Mouse (Mus musculus) forebrain, embryonic 15.5 days (tissue): ENCODE measurements around the gene Card10. TPM values are rescaled to one million over a fixed set of nuclear protein-coding genes. Genes with fewer than 3 reads are reported as not detected.
A peak's percentile ranks its signal among the peaks of the same experiment; 100 is the strongest.

Experiments used
- ATAC-seq: fragments of 200-750 bp; cut with Nextera tagmentation; replicated peaks from 2 replicates; pipeline ENCODE4 v1.8.0; 2017; ENCODE audit warnings: mild to moderate bottlenecking, moderate TSS enrichment, moderate library complexity
- H3K27ac ChIP-seq: fragments of 300-500 bp; sonication (generic); replicated peaks from 2 replicates; pipeline ENCODE4 v1.5.1; 2015; ENCODE audit warnings: mild to moderate bottlenecking, inconsistent platforms
- H3K27me3 ChIP-seq: fragments of 300-500 bp; sonication (generic); 2 replicates; pipeline ENCODE4 v1.6.1; 2015; ENCODE audit warnings: inconsistent platforms
- H3K36me3 ChIP-seq: fragments of 300-500 bp; sonication (generic); 2 replicates; pipeline ENCODE4 v1.6.1; 2015; ENCODE audit warnings: mild to moderate bottlenecking, inconsistent platforms
- H3K4me1 ChIP-seq: fragments of 300-500 bp; sonication (generic); 2 replicates; pipeline ENCODE4 v1.6.1; 2015; ENCODE audit warnings: inconsistent platforms
- H3K4me2 ChIP-seq: fragments of 300-500 bp; sonication (generic); replicated peaks from 2 replicates; pipeline ENCODE4 v1.6.1; 2015; ENCODE audit warnings: mild to moderate bottlenecking, inconsistent platforms
- H3K4me3 ChIP-seq: fragments of 300-500 bp; sonication (generic); 2 replicates; pipeline ENCODE4 v1.5.1; 2015; ENCODE audit warnings: mild to moderate bottlenecking, inconsistent platforms
- H3K9ac ChIP-seq: fragments of 300-500 bp; sonication (generic); replicated peaks from 2 replicates; pipeline ENCODE4 v1.6.1; 2015; ENCODE audit warnings: mild to moderate bottlenecking, inconsistent platforms
- H3K9me3 ChIP-seq: fragments of 300-500 bp; sonication (generic); 2 replicates; pipeline ENCODE4 v1.6.1; 2016; ENCODE audit warnings: inconsistent platforms
- WGBS: fragments of 180-500 bp; shearing (Covaris S2); methylation state at CpG from one replicate; pipeline ENCODE4 v1.1.7; 2015; ENCODE audit warnings: mixed read lengths; 5-methylcytosine and 5-hydroxymethylcytosine counted together
- polyA plus RNA-seq: library from polyadenylated mRNA; unstranded; fragments of >200 nt; fragmentation: Nextera tagmentation; extraction: Ambion mirVana; gene quantifications from 2 replicates; pipeline ENCODE4 v1.2.1, GENCODE M21; 2015

The Card10 gene
- polyA plus RNA-seq, 1 experiment from 2014 or later, result 1.3 TPM

DNA sequence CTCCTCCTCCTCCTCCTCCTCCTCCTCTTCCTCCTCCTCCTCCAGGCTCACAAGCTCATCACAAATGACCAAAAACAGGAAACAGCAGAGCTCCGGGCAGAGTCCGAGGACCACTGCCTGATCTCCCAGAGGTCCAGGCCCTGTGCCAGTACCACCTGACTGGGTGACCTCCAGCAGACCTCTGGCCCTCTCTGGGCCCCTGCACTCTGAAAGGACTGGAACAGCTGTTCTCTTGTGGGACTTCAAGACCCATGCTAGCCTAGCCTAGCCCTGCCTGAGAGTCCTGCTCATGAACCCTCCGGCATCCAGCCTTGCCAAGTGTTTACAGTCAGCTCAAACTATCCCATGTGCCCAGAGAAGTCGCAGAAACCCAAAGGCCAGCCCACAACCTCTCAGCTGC is 12.4 kb downstream of the Card10 start:
- Histone ChIP-seq H3K27me3 (no peaks in the 10 kb centered on the region), H3K27ac (no peak overlapping the region), H3K9ac (no peak overlapping the region), H3K4me3 (no peak overlapping the region), H3K36me3 (no peaks in the 10 kb centered on the region), H3K4me1 (peaks cover 15% of the 10 kb centered on the region), H3K9me3 (no peaks in the 10 kb centered on the region), H3K4me2 (no peak overlapping the region)
- no peak for ATAC-seq
- WGBS, result 59% methylated on average over 4 of the region's 4 CpGs

DNA sequence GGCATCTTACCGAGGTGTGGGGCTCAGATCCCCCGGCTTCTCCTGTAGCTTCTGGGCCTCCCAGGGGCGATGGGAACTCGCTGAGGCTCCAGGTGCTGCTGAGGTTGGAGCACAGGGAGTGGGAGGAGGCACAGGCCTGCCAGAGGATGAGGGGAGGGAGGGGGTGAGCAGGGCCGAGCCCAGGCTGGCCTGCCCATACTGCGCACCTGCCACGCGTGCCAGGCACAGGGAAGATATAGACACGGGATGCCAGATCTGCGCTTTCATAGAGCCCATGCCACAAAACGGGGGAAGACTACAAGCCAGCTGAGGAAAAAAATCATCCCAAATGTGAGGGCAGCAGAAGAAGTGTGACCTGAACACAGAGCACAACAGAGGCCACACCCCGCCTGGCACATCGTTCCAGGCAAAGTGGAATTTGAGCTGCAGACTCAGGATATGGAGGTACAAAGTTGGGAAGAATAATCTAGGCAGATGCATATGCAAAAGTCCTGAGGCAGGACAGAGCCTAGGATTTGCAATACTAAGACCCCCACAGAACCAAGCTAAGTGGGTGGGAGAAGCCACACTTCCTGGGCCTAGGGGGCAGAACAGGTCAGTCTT is 13.0 kb downstream of the Card10 start:
- H3K27ac ChIP-seq, result no peak overlapping the region
- no peak overlapping the region for H3K9ac ChIP-seq
- H3K9me3 ChIP-seq, result no peaks in the 10 kb centered on the region
- H3K4me1 ChIP-seq, result peaks cover 15% of the 10 kb centered on the region
- no peak overlapping the region for H3K4me2 ChIP-seq
- WGBS, result 85% methylated on average over 13 of the region's 13 CpGs
- no peak overlapping the region for H3K4me3 ChIP-seq
- ATAC-seq, result no peak
- no peaks in the 10 kb centered on the region for H3K27me3 ChIP-seq
- no peaks in the 10 kb centered on the region for H3K36me3 ChIP-seq

DNA sequence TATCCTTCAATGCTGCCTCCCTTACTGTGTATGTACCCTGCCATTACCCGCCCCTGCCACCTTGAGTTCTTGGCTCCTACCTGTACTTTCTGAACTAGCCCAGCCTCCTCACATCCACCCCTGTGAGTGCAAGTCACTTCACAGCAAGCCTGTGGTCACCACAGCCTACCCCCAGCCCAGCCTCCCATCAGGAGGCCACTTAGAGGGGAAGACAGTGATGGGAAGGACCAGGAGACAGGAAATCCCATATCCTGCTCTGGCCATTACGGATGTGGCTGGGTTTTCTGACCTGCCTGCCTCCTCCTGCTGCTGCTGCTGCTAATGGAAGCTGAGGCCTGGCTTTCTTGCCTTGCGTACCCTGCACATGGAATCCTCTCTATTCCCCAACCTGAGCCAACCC is 14.8 kb downstream of the Card10 start:
- no peak for ATAC-seq
- H3K4me1 ChIP-seq, result peaks cover 15% of the 10 kb centered on the region
- H3K27me3 ChIP-seq, result no peaks in the 10 kb centered on the region
- no peak overlapping the region for H3K27ac ChIP-seq
- no peak overlapping the region for H3K9ac ChIP-seq
- H3K4me2 ChIP-seq, result no peak overlapping the region
- H3K36me3 ChIP-seq, result no peaks in the 10 kb centered on the region
- H3K9me3 ChIP-seq, result no peaks in the 10 kb centered on the region
- WGBS, result 89% methylated on average over 3 of the region's 3 CpGs
- H3K4me3 ChIP-seq, result no peak overlapping the region

DNA sequence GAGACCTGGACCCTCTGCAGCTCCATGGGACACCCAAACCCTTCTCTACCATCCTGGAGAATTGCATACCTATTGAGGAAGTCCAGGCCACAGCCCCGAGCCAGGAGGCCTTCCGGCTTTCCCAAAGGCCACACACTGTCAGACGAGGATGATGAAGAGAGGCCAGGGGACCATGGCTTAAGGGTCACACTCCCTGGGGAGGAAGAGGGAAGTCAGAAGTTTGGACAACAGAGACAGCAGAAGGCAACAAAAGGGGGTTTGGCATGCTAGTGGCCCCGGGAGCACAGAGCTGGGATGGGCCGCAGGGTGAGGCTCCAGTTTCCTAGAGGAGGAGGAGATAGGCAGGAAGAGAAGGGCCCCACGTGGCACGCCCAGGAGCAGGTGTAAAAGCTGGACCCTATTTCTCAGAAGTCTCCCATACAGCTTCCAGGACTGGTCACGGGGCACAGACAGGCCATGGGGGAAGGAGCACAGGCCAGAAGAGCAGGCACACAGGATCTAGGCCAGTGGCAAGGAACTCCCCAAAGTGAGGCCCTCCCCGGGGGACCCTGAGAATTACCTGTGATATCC is 15.5 kb downstream of the Card10 start:
- Histone ChIP-seq H3K4me2 (no peak overlapping the region), H3K27me3 (no peaks in the 10 kb centered on the region), H3K27ac (no peak overlapping the region; the same call in 1 of the 2 replicates), H3K4me3 (no peak overlapping the region), H3K9me3 (no peaks in the 10 kb centered on the region), H3K9ac (no peak overlapping the region), H3K36me3 (no peaks in the 10 kb centered on the region), H3K4me1 (peaks cover 15% of the 10 kb centered on the region)
- no peak for ATAC-seq
- 73% methylated on average over 9 of the region's 9 CpGs for WGBS

DNA sequence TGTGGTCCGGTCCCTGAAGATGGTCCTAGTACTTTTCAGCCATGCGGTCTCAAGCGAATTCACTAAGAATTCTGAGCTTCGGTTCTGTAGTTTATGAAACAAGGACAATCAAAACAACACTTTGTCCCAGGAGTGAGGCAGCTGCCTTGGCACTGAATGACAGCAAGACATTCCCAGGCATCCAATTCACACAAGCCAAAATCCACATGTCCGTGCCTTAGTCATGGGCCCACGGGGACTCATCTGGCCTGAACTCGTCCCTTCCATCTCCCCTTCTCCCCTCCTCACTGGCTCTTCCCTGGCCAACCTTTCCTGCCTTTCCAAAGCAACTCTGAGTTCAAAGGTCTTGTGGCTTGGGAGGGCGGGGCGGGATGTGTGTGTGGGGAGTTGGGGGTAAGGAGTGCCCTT is 16.4 kb downstream of the Card10 start:
- no peak for ATAC-seq
- Histone ChIP-seq H3K27me3 (no peaks in the 10 kb centered on the region), H3K4me2 (no peak overlapping the region), H3K27ac (peak overlapping the region; percentile 15; the same call in 1 of the 2 replicates), H3K9me3 (no peaks in the 10 kb centered on the region), H3K9ac (no peak overlapping the region), H3K36me3 (no peaks in the 10 kb centered on the region), H3K4me3 (no peak overlapping the region), H3K4me1 (peaks cover 15% of the 10 kb centered on the region)
- 75% methylated on average over 9 of the region's 9 CpGs for WGBS

DNA sequence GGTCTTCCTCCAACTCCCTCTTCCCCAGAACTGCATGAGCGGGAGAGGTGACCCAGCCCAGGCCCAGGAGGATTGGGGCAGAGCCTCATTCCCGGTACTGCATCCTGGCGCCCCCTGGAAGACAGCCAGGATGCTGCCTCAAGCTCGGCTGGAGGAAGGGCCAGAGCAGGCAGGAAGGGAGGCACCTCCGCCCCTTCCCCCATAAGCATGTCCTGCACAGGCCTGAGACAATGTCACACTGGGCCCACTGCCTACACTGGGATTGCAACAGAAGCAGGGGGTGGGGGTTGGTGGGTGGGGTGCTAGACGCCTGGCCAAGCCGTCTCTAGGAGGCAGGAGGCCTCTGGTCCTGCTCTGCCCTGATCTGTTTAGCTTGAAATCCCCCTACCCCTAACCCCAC is 16.9 kb downstream of the Card10 start:
- WGBS, result 11% methylated on average over 7 of the region's 7 CpGs
- Histone ChIP-seq H3K4me1 (peaks cover 15% of the 10 kb centered on the region), H3K27me3 (no peaks in the 10 kb centered on the region), H3K9me3 (no peaks in the 10 kb centered on the region), H3K27ac (peak overlapping the region; percentile 15; the same call in 1 of the 2 replicates), H3K4me2 (no peak overlapping the region), H3K9ac (no peak overlapping the region), H3K36me3 (no peaks in the 10 kb centered on the region), H3K4me3 (no peak overlapping the region)
- ATAC-seq, result 0 out of 2 replicates have a peak, but pooled peaks have one; percentile 23

DNA sequence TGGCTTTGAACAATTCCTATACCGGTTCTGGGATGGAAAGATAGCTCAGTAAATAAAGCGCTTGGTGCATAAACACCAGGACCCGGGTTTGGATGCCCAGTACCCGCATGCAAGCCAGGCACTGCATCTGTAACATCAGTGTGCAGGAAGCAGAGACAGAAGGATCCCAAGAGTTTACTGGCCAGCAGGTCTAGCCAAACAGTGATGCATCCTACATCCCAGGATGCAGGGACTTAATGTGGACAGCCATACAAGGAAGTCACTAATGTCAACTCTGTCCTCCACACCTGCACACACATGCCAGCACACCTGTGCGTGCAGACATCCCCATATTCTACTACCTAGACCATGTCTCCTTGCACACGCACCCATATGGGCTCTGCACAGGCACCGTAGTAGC is 17.6 kb downstream of the Card10 start:
- Histone ChIP-seq H3K9me3 (no peaks in the 10 kb centered on the region), H3K9ac (no peak overlapping the region), H3K36me3 (no peaks in the 10 kb centered on the region), H3K4me1 (peaks cover 15% of the 10 kb centered on the region), H3K4me2 (no peak overlapping the region), H3K27me3 (no peaks in the 10 kb centered on the region), H3K4me3 (no peak overlapping the region), H3K27ac (no peak overlapping the region)
- WGBS, result 95% methylated on average over 7 of the region's 7 CpGs
- no peak for ATAC-seq

DNA sequence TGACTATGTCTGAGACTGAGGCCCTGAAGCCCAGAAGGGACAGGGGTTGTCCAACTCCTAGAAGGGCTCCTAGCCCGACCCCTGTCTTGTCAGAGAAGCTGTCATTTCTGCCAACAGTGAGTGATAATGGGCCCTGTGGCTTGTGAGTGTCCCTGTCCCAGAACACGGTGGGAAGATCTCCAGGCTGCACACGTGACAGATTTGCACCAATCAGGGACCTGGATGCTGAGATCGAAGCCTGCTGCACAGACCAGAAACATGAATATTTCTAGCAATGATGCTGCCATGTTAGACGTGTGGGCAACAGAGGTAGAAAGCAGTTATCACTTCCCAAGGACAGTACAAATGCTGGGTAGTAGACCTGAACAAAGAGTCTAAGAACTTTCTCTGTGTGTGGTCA is 18.3 kb downstream of the Card10 start:
- no peak overlapping the region for H3K27ac ChIP-seq
- H3K4me3 ChIP-seq, result no peak overlapping the region
- no peaks in the 10 kb centered on the region for H3K27me3 ChIP-seq
- 65% methylated on average over 5 of the region's 5 CpGs for WGBS
- H3K9me3 ChIP-seq, result no peaks in the 10 kb centered on the region
- H3K9ac ChIP-seq, result no peak overlapping the region
- ATAC-seq, result no peak
- H3K4me1 ChIP-seq, result peaks cover 15% of the 10 kb centered on the region
- H3K36me3 ChIP-seq, result no peaks in the 10 kb centered on the region
- H3K4me2 ChIP-seq, result no peak overlapping the region

DNA sequence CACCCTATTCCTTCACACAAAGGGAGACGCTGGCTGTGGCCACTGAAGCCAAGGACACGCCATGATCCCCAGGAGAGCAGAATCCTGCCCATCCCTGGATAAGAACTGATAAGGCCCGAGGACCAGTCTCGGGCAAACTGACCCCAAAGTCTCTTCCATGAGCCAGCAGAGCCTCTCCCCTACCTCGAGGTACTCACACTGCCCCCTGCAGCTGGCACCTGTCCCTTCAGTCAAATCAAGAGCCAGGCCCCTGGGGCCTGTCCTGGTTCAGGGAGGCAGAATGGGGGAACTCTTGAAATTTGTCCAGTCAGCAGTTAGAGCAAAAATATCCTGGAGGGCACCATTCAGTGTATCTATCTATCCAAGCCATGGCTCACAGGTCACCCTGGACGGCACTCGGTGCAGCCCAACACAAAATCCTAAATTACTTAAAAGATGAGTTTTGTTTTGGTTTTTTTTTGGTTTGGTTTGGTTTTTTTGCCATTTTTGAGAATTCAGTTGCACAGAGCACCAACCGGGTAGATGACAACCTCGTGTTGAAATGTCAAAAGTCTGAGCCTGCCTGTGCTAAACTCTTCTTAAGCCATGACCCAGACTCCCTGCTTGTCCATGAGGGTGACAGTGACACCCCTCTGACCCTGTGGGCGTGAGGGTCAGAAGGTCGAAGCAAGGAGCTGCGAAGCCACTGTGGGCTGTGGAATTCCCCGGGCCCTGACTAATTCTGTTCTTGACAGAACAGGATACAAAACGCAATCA is 20.3 kb downstream of the Card10 start:
- no peaks in the 10 kb centered on the region for H3K27me3 ChIP-seq
- H3K9ac ChIP-seq, result no peak overlapping the region
- H3K36me3 ChIP-seq, result no peaks in the 10 kb centered on the region
- whole genome bisulfite sequencing, result 74% methylated on average over 14 of the region's 14 CpGs
- ATAC-seq, result no peak
- peaks cover 21% of the 10 kb centered on the region for H3K4me1 ChIP-seq
- no peaks in the 10 kb centered on the region for H3K9me3 ChIP-seq
- no peak overlapping the region for H3K4me3 ChIP-seq
- H3K27ac ChIP-seq, result no peak overlapping the region
- H3K4me2 ChIP-seq, result no peak overlapping the region

DNA sequence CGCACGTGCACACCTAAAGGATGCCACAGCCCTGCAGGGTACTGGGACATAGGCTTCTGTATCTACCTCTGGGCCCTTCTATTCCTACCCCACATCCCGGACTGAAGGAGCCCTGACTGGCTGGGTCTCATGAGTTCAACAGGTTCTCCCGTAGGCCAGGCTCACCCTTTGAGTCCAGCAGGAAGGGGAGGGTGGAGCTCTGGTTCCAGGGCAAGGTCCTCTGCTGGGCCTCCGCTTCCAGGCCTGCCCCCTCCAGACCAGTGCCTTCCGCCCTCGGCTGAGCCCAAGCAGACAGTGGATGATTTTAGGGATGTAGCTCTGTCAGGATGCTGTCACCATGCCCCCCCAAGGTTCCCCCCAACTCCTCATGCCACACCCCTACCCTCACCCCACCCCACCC is 21.9 kb downstream of the Card10 start:
- H3K36me3 ChIP-seq, result no peaks in the 10 kb centered on the region
- H3K27me3 ChIP-seq, result no peaks in the 10 kb centered on the region
- H3K4me2 ChIP-seq, result no peak overlapping the region
- WGBS, result 88% methylated on average over 7 of the region's 7 CpGs
- ATAC-seq, result no peak
- no peak overlapping the region for H3K4me3 ChIP-seq
- H3K9ac ChIP-seq, result no peak overlapping the region
- peaks cover 9% of the 10 kb centered on the region for H3K4me1 ChIP-seq
- no peaks in the 10 kb centered on the region for H3K9me3 ChIP-seq
- no peak overlapping the region for H3K27ac ChIP-seq

DNA sequence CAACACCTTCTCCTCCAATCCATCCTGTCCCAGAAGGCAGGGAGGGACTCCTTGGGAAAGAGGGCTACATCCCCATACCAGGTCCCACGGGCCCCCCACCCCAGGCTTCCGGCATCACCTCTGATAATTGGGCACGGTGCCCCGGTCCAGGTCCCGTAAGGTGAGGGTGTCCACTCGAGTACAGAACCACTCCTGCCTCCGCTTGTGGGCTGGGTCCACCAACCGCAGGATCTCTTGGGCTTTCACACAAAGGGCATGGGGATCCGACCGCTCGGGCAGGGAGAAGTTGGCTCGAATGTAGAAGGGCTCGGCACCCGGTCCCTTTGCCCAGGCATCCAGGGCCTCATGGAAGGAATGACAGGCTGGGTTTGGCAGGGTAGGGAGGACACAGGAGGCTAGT is 22.5 kb downstream of the Card10 start:
- Histone ChIP-seq H3K27me3 (no peaks in the 10 kb centered on the region), H3K27ac (no peak overlapping the region), H3K36me3 (no peaks in the 10 kb centered on the region), H3K4me2 (no peak overlapping the region), H3K4me3 (no peak overlapping the region), H3K9me3 (no peaks in the 10 kb centered on the region), H3K4me1 (peaks cover 6% of the 10 kb centered on the region), H3K9ac (no peak overlapping the region)
- no peak for ATAC-seq
- WGBS, result 88% methylated on average over 14 of the region's 14 CpGs

DNA sequence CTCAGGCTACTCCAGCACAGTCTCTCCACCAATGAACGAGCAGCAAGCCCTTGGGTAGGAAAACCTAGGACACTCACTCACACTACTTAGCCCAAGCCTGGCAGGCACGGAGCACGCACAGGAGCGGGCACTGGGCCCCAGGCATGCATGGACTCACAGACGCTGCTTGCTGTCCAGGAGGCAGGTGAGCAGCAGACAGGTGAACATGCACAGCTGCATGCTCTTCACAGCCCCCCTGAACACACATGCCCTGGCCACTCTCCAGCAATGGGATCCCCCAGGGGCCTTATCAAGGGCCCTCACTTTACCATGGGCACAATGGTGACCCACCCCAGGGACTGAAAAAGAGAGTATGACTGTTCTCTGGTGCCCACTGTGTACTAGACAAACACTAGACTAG is 23.2 kb downstream of the Card10 start:
- Histone ChIP-seq H3K4me1 (peaks cover 6% of the 10 kb centered on the region), H3K27me3 (no peaks in the 10 kb centered on the region), H3K9ac (no peak overlapping the region), H3K36me3 (no peaks in the 10 kb centered on the region), H3K4me2 (no peak overlapping the region), H3K4me3 (no peak overlapping the region), H3K9me3 (no peaks in the 10 kb centered on the region), H3K27ac (no peak overlapping the region)
- 87% methylated on average over 5 of the region's 5 CpGs for WGBS
- no peak for ATAC-seq
